Mouse (Mus musculus) embryonic fibroblast, embryonic 13.5 days (primary cell): Measurements from ENCODE around the gene Popdc2.

Experiments used
- CTCF ChIP-seq: IDR thresholded peaks from 2 replicates; pipeline ENCODE4 v1.5.1; 2011; ENCODE audit warnings: mild to moderate bottlenecking, control low read depth, low read length, moderate library complexity, borderline replicate concordance; ENCODE audit not compliant: insufficient read depth
- POLR2A ChIP-seq: IDR thresholded peaks from 2 replicates; pipeline ENCODE4 v1.6.1; 2011; ENCODE audit warnings: low read depth, mild to moderate bottlenecking, control low read depth, low read length, moderate library complexity

- no peak for TF ChIP-seq CTCF
- TF ChIP-seq POLR2A, result no peak
Observed at GRCm38 (mm10) chr16:38385700-38386099, 23.7 kb downstream of the Popdc2 start.
